Mouse (Mus musculus): ENCODE measurements at regions not wholly inside any gene's neighbourhood (a gene's known extent, or its start where the extent isn't known, plus 50 kb on each side); places are given as distances from the start of the nearest gene placed in this dataset.

DNA sequence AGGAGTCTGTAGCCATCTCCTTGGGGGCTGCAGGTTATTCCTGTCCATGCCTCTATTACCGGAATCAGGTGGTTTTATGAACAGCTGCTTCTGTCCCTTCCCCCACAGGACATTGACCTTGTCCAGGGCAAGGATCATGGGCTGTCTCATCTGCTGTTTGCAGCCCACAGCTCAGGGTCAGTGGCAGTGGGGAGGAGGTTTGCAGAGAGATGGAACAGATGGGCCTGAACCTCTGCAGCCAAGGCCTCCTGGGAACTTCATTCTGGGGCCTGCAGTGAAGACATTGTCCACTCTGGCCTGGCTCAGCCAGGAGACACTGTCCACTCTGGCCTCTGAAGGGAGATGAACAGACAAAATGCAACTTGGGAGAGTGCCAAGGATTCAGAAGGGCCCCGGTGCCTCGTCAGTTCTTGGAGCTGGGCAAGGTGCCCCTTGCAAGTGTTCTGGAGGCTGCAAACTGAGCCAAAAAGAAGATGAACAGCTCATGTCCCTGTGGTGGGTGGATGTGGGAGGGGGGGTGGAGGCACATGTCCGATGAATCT is 109.9 kb upstream of the Sdk2 start:
- DNase-seq (ENCODE audit: low spot score in 2 of 2): no peak

DNA sequence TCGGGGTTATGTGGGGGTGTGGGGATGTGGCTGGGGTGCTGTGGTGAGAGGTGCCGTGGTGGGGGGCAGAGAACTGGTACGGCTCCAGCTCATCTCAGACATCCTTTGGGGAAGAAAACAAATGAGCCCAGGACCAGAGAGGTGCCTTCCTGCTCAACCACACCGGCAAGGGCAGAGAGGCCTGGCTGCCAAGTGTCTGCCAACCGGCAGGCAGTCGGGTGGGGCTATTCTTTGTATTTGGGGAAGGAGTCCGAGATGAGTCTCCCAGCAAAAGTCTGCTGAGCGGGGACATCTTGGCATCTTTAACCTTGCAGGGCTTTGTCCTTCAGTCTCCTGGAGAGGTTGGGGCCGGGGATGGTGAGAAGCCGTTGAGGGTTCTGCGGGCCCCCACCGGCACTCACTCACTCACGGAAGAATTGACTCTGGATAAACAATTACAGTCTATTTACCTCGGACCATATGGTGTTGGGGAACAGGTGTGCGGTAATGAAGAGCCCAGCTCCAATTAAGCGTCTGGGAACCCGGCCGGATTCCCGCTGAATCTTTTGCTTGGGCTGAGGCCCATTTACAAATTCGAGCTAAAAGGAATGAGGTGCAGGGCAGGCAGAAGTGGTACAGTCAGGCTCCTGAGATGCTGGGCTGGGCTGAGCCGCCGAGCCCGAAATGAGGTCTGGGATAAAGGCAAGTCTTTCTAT is 108.7 kb upstream of the Sdk2 start:
- no peak for DNase-seq (ENCODE audit: low spot score in 2 of 2)

DNA sequence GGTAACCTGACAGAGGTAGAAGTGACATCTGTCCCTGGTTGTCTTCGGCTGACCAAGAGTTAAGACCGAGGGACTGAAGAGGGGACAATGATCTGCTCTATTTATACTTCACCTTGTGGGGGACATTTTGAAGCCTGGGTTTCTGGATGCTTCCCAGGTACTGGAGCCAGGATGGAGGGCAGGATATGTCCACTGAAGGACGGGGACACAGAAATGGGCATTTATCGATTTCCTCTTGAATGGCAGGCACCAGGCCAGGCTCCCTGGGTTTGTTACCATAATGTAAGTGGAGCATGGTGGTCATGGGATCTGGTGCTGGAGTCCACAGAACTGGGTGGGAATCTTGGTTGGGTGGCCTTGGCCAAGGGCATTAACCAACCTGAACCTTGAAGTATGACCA is 108.0 kb upstream of the Sdk2 start:
- DNase-seq (ENCODE audit: low spot score in 2 of 2): no peak

DNA sequence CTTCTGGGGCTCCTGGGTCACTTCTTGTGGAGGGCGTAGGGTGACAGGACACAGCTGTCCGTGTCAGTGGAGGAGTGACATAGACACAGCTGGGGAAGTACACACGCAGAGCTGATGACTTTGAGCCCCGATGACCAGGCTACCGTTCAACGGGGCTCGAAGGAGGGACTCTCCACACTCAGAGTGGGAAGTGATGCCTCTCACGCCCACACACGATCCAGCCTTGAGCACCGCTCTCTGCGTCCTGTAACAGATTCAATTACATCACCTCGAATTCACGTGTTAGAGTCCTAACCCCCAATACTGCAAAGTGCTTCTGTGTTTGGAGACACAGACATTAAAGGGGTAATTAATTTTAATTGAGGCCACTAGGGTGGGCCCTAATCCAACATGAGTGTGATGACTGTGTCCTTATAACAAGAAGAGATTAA is 101.4 kb upstream of the Sdk2 start:
- no peak for DNase-seq (ENCODE audit: low spot score in 2 of 2)

DNA sequence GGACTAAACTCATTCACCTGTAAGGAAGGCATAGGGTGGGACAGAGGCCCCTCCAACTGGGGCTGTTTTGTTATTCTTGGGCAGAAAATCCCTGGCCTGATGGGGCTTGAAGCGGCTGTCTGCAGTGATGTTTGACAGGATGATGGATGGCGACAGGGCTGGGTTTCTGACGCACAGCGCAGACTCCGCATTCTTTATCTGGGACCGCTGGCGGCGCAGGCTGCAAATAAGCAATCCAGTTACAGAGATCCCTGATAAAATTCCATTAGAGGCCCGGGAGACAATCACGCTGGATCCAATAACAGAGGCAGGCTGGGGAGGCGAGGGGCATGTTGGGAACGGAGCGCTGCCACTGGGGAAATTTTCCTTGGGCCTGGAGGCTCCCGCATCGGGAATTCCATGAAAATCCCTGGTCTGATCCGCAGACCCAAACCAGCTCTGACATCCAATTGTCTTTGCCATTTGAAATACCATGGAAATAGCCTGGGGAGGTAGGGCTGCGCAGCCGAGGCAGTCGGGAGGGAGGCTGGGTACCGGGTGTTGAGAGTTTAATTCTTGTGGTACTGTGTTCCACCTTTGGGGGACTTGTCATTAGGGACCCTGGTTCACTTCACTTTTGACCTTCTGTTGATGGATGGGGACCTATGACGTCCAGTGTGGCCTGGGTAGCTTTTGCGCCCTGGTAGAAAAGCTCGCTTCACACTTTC is 99.0 kb upstream of the Sdk2 start:
- DNase-seq (ENCODE audit: low spot score in 2 of 2): no peak

DNA sequence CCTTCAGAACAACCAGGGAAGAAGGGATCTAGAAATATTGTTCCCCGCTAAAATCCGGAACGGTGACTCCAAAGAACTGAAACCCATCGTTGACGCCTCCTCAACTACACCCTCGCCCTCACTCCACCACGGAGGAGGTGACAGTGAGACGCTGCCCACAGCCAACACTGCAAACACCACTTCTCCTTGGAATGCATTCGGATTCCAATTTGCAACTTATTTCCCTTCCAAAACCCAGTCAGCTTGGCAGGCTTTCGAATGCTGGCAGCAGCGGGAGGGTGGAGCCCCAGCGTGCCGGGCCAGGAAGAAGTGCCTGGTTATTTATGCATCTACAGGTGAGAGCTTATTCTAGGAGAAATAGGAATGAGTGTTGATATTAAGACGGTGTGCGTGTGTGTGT is 85.9 kb upstream of the Sdk2 start:
- peak; percentile 35 to 44 for DNase-seq (ENCODE audit: low spot score in 2 of 2)

DNA sequence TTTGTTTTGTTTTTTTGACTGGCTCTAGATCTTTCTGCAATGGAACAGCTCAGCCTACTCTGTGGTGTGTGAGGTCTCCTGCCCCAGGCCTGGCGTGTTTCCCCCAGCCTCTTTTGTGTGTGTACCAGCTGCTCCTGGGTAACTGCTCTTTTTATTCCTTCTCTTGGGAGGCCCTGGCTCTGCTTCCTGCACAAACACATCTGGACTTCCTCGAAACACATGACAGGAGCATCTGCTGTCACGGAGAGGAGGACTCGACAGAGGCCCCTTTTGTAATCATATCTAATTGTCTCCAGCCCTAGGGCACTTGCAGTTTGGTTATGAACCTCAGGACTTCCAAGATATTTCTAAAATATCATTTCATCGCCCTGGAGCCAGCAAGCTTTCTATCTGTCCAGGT is 79.5 kb upstream of the Sdk2 start:
- DNase-seq (ENCODE audit: low spot score in 2 of 2): no peak

DNA sequence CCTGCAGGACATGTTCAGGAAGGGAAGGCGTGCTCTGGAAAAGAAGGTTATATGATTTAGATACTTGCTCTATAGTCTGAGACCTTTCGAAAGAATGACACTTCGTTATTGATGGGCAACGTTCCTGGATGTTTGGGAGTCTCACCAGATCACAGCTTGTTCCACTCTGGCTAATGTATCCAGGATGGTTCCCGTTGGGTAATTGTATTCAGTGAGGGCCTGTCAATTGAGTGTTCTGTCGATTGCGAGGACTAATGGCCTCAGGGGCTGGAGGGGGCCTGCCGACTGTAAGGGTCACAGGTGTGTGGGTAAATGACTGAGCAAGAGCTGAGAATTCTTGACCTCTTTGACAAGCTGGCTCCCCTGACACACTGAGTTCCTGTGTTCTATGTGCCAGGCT is 62.4 kb upstream of the Sdk2 start:
- no peak for DNase-seq (ENCODE audit: low spot score in 2 of 2)

DNA sequence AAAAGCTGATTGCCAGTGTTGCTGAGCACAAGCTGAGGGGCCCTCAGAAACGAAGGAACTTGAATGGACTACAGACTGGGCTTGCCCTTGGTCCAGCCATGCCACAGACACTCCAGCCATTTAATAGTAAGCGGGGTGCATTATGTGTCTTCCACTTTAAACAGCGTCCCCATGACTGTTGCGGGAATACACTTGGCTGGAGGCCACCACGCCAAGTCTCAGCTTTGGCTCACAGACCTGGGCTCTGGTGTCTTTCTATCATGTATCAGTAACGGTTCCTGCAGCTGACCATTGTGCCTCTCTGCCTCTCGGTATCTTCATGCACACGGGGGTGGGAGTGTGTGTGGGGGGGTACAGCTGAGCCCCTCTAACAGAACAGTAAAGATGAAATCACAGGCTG is 62.0 kb upstream of the Sdk2 start:
- DNase-seq (ENCODE audit: low spot score in 2 of 2): no peak

DNA sequence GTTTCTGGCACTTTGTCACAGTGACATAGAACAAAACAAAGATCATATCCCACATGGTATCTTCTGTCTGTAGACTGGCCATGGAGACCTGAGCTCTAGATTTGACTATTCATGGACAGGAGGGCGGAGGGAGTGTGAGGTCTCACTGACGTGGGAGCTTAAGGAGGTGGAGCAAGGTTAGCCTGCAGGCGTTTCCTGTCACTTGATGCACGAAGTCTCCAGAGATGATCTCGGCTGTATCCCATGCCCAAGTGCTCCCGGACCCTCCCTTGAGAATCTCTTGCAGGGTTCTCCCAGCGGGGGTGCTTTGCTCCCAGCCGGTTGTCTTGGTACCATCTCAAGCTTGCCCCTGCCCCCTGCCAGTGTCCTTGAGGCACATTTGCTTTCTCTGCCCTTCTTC is 60.6 kb upstream of the Sdk2 start:
- no peak for DNase-seq (ENCODE audit: low spot score in 2 of 2)

DNA sequence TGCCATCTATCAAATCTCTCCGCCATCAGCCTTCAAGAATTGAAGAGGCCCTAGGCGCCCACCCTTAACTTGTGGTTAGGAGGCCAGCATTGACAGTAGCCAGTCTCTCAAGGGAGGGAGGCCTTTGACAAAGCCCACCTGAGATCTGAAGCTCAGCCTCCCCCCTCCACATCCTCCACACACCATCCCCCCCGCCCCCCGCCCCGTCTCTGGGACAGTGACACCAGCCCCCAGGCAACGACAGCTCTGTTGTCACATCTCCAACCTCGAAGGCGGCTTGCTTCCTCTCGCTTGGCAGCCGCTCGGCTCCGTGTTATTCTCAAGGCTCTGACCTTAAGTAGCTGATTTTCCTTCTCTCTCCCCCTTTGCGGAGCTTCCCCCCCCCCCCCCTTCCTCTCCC is 55.3 kb upstream of the Sdk2 start:
- no peak for DNase-seq (ENCODE audit: low spot score in 2 of 2)

DNA sequence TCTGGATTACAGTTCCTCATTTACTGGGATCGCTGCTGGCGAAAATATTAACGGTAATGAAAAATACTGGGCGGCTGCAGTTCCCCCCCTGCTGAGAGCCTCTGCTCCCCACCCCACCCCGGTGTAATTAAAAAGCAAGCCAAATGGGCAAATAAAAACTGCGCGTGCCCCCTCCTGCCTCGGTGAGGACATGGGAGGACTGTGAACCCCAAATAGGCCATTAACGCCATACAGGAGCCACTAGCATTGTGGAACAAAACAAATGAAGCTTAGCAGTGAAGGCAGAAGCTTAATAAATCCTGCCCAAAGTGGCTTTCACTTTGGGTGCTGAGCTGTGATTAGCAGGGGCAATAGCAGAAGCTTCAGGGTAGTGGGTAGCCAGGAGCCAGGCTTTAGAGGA is 52.3 kb upstream of the Sdk2 start:
- DNase-seq (ENCODE audit: low spot score in 2 of 2): no peak

Measured in frontal cortex, postnatal 10 days (tissue).